Mouse (Mus musculus) midbrain, embryonic 16.5 days (tissue): Measurements from ENCODE around the gene Plaur. TPM values are rescaled to one million over a fixed set of nuclear protein-coding genes. Genes with fewer than 3 reads are reported as not detected.
"Not testable (repeated sequence)": the region's sequence is repeated elsewhere in the genome, so short reads cannot be mapped to it uniquely, and the experiment has no call there.

ENCODE experiments used
- ATAC-seq: fragments of 200-750 bp; cut with Nextera tagmentation; 2 replicates; pipeline ENCODE4 v1.8.0; 2017; ENCODE audit warnings: moderate TSS enrichment
- H3K27ac ChIP-seq: fragments of 300-500 bp; sonication (generic); 2 replicates; pipeline ENCODE4 v1.5.1; 2014; ENCODE audit warnings: mild to moderate bottlenecking, low read length, mixed read lengths
- H3K27me3 ChIP-seq: fragments of 300-500 bp; sonication (generic); 2 replicates; pipeline ENCODE4 v1.6.1; 2014; ENCODE audit warnings: low read depth, low read length, mixed read lengths; ENCODE audit not compliant: control insufficient read depth, insufficient read depth
- H3K36me3 ChIP-seq: fragments of 300-500 bp; sonication (generic); 2 replicates; pipeline ENCODE4 v1.6.1; 2014; ENCODE audit warnings: mild to moderate bottlenecking, low read length, moderate library complexity, mixed read lengths; ENCODE audit not compliant: control insufficient read depth, insufficient read depth
- H3K4me1 ChIP-seq: fragments of 300-500 bp; sonication (generic); 2 replicates; pipeline ENCODE4 v1.6.1; 2014; ENCODE audit warnings: mild to moderate bottlenecking, low read length, mixed read lengths; ENCODE audit not compliant: control insufficient read depth, insufficient read depth
- H3K4me2 ChIP-seq: fragments of 300-500 bp; sonication (generic); 2 replicates; pipeline ENCODE4 v1.6.1; 2014; ENCODE audit warnings: mild to moderate bottlenecking, low read length, mixed read lengths
- H3K4me3 ChIP-seq: fragments of 300-500 bp; sonication (generic); 2 replicates; pipeline ENCODE4 v1.5.1; 2014; ENCODE audit warnings: low read depth, mild to moderate bottlenecking, low read length, moderate library complexity, mixed read lengths
- H3K9ac ChIP-seq: fragments of 300-500 bp; sonication (generic); 2 replicates; pipeline ENCODE4 v1.6.1; 2014; ENCODE audit warnings: low read depth, low read length, mixed read lengths
- H3K9me3 ChIP-seq: fragments of 300-500 bp; sonication (generic); replicated peaks from 2 replicates; pipeline ENCODE4 v1.6.1; 2014; ENCODE audit warnings: mild to moderate bottlenecking, low read length, mixed read lengths; ENCODE audit not compliant: control insufficient read depth, poor library complexity, severe bottlenecking
- WGBS: fragments of 180-500 bp; shearing (Covaris S2); extraction: QIAGEN DNeasy Blood & Tissue Kit; methylation state at CpG from one replicate; pipeline ENCODE4 v1.1.7; 2014; 5-methylcytosine and 5-hydroxymethylcytosine counted together
- polyA plus RNA-seq: library from polyadenylated mRNA; unstranded; fragments of >200 nt; fragmentation: Nextera tagmentation; extraction: Ambion mirVana; gene quantifications from 2 replicates; pipeline ENCODE4 v1.2.1, GENCODE M21; 2015

Gene Plaur
- polyA plus RNA-seq, 1 experiment from 2014 or later, result 1.6 TPM

GRCm38 (mm10) chr7:24506838-24507725 lies 44.8 kb downstream of the Plaur start, which contains the start of gene Zfp428:
TSS of gene Zfp428 (plus strand) at chr7:24507006.
- peak within 1 kb of the TSS; percentile 99 for H3K27ac ChIP-seq
- H3K9me3 ChIP-seq, result no peaks in the 10 kb centered on the region
- peaks cover 40% of the 10 kb centered on the region for H3K4me1 ChIP-seq
- peak; percentile 92 for ATAC-seq
- under 1% methylated on average over 81 of the region's 84 CpGs for WGBS
- peak within 1 kb of the TSS; percentile 91 for H3K9ac ChIP-seq
- H3K4me3 ChIP-seq, result peak within 1 kb of the TSS; percentile 65
- H3K4me2 ChIP-seq, result peak within 1 kb of the TSS; percentile 79
- peaks cover 5% of the 10 kb centered on the region for H3K36me3 ChIP-seq
- no peaks in the 10 kb centered on the region for H3K27me3 ChIP-seq

GRCm38 (mm10) chr7:24507726-24508114 lies 45.4 kb downstream of the Plaur start:
- peak; percentile 30; the same call in 1 of the 2 replicates for ATAC-seq
- Histone ChIP-seq H3K4me3 (peak overlapping the region; percentile 65), H3K27ac (peak overlapping the region; percentile 99), H3K36me3 (peaks cover 3% of the 10 kb centered on the region), H3K27me3 (no peaks in the 10 kb centered on the region), H3K4me1 (peaks cover 41% of the 10 kb centered on the region), H3K9me3 (no peaks in the 10 kb centered on the region), H3K4me2 (peak overlapping the region; percentile 79), H3K9ac (peak overlapping the region; percentile 91)
- 1% methylated on average over 20 of the region's 20 CpGs for WGBS

GRCm38 (mm10) chr7:24512355-24512754 lies 50.1 kb downstream of the Plaur start, which contains the start of gene AC161166.1:
TSS of gene AC161166.1 (minus strand) at chr7:24512455.
- Histone ChIP-seq H3K4me3 (no peak within 1 kb of the TSS), H3K4me1 (peaks cover 27% of the 10 kb centered on the region), H3K27ac (no peak within 1 kb of the TSS), H3K36me3 (peaks cover 12% of the 10 kb centered on the region), H3K9ac (no peak within 1 kb of the TSS), H3K4me2 (no peak within 1 kb of the TSS), H3K9me3 (no peaks in the 10 kb centered on the region), H3K27me3 (no peaks in the 10 kb centered on the region)
- ATAC-seq, result no peak
- WGBS, result 93% methylated on average over 7 of the region's 7 CpGs

GRCm38 (mm10) chr7:24516319-24516718 lies 54.0 kb downstream of the Plaur start:
- 68% methylated on average over 8 of the region's 8 CpGs for WGBS
- not testable (repeated sequence) for H3K27me3 ChIP-seq, H3K9me3 ChIP-seq, H3K36me3 ChIP-seq, H3K4me2 ChIP-seq, H3K27ac ChIP-seq, H3K4me3 ChIP-seq, H3K9ac ChIP-seq, ATAC-seq, H3K4me1 ChIP-seq

- Histone ChIP-seq H3K4me1 (peaks cover 2% of the 10 kb centered on the region; the same call in 1 of the 2 replicates), H3K27ac (no peak overlapping the region; the same call in 1 of the 2 replicates), H3K36me3 (peaks cover 10% of the 10 kb centered on the region), H3K27me3 (no peaks in the 10 kb centered on the region), H3K9me3 (no peaks in the 10 kb centered on the region), H3K9ac (no peak overlapping the region), H3K4me2 (no peak overlapping the region), H3K4me3 (no peak overlapping the region)
- WGBS, result 24% methylated on average over 5 of the region's 5 CpGs
- ATAC-seq, result no peak
Observed at GRCm38 (mm10) chr7:24517077-24517476, 54.8 kb downstream of the Plaur start.

GRCm38 (mm10) chr7:24517654-24518053 lies 55.4 kb downstream of the Plaur start:
- Histone ChIP-seq H3K4me3 (no peak overlapping the region), H3K4me2 (no peak overlapping the region), H3K27ac (peak overlapping the region; percentile 37; the same call in 1 of the 2 replicates), H3K9me3 (no peaks in the 10 kb centered on the region), H3K9ac (no peak overlapping the region), H3K27me3 (no peaks in the 10 kb centered on the region), H3K4me1 (no peaks in the 10 kb centered on the region), H3K36me3 (peaks cover 10% of the 10 kb centered on the region)
- 47% methylated on average over 6 of the region's 6 CpGs for WGBS
- ATAC-seq, result no peak

GRCm38 (mm10) chr7:24519130-24519529 lies 56.8 kb downstream of the Plaur start:
- Histone ChIP-seq H3K4me3 (no peak overlapping the region), H3K4me1 (no peaks in the 10 kb centered on the region), H3K27me3 (no peaks in the 10 kb centered on the region), H3K4me2 (no peak overlapping the region), H3K9me3 (no peaks in the 10 kb centered on the region), H3K36me3 (peaks cover 10% of the 10 kb centered on the region), H3K27ac (no peak overlapping the region), H3K9ac (no peak overlapping the region)
- 10% methylated on average over 3 of the region's 3 CpGs for WGBS
- ATAC-seq, result no peak

GRCm38 (mm10) chr7:24520054-24520453 lies 57.8 kb downstream of the Plaur start:
- not testable (repeated sequence) for H3K4me3 ChIP-seq, H3K4me2 ChIP-seq, H3K36me3 ChIP-seq, H3K27me3 ChIP-seq, H3K9me3 ChIP-seq, H3K27ac ChIP-seq, H3K4me1 ChIP-seq, ATAC-seq, H3K9ac ChIP-seq
- WGBS, result 89% methylated on average over 9 of the region's 10 CpGs

GRCm38 (mm10) chr7:24522805-24523204 lies 60.5 kb downstream of the Plaur start:
- no peaks in the 10 kb centered on the region for H3K4me1 ChIP-seq
- H3K27ac ChIP-seq, result no peak overlapping the region
- WGBS, result 59% methylated on average over 5 of the region's 5 CpGs
- H3K27me3 ChIP-seq, result no peaks in the 10 kb centered on the region
- H3K9me3 ChIP-seq, result no peaks in the 10 kb centered on the region
- H3K4me3 ChIP-seq, result no peak overlapping the region
- no peak for ATAC-seq
- no peak overlapping the region for H3K9ac ChIP-seq
- H3K36me3 ChIP-seq, result no peaks in the 10 kb centered on the region; the same call in 1 of the 2 replicates
- H3K4me2 ChIP-seq, result no peak overlapping the region
